Mouse (Mus musculus): ENCODE measurements around the gene Grm2. TPM values are rescaled to one million over a fixed set of nuclear protein-coding genes. Genes with fewer than 3 reads are reported as not detected.
A peak's percentile ranks its signal among the peaks of the same experiment; 100 is the strongest.

Grm2 gene
- polyA plus RNA-seq (2014; fragmentation: Nextera tagmentation; extraction: Ambion mirVana) = 0.08 and 0.16 TPM in 2 replicates

DNA sequence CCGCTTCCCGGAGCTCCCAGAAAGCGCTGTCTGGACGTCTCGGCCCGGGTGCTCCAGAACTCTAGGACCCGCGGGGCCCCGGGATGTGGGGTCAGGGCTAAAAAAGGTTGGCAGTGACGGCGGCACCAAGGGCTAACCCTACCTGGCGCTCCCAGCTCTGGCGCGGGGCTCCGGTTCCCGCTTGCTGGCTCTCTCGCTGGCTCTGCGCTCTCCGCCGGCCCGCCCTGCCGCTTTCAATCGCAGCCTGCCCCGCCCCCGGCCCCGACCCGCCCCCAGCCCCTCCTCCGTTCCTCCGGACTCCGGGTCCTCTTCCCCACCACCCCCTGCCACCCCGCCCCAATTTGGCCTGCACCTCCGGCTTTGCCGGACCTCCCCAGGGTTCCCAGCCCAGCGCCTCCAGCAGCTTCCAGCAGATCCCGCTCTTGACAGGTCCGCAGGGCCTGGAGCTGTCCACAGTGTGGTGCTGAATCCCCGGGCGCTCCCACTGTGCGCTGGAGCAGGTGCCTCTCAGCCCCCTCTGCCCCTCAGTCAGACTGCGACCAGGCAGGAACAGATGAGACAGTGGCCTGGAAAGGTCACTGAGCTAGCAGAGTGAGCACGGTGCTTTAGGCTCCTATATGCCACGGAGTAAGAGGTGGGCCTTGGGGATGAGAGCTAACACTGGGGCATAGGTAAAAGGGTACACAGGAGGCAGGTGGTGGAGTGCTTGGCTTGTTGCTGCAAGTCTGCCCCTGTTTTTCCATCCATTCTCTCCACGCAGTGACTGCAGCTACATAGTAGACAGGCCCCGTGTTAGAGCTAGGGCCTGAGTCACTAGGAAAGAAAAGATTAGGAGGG, at the start of gene Grm2:
Gene Grm2 (minus strand): TSS at position 199 of the 837 bp plus-strand sequence.
- Histone ChIP-seq H3K27me3 (replicated peaks; ENCODE audit: control insufficient read depth, insufficient read depth, low read length) (peaks cover 14% of the 10 kb centered on the region), H3K9me3 (ENCODE audit: control insufficient read depth, low read length) (no peaks in the 10 kb centered on the region), H3K9ac (ENCODE audit: low read depth, low read length) (no peak within 1 kb of the TSS), H3K4me2 (ENCODE audit: low read depth, low read length) (peak within 1 kb of the TSS; percentile 67), H3K4me1 (ENCODE audit: control insufficient read depth, insufficient read depth, low read length) (0 out of 2 replicates have a peak, but pooled peaks cover 5% of the 10 kb centered on the region), H3K36me3 (ENCODE audit: control insufficient read depth, insufficient read depth, low read length) (peaks cover 31% of the 10 kb centered on the region), H3K27ac (replicated peaks; ENCODE audit: low read depth, low read length) (no peak within 1 kb of the TSS), H3K4me3 (ENCODE audit: low read depth, low read length) (peak within 1 kb of the TSS; percentile 36)
- ATAC-seq (ENCODE audit: low read depth) = peak; percentile 74
- 1% methylated on average over 28 of the region's 44 CpGs for whole genome bisulfite sequencing
- DNase-seq (ENCODE audit: low spot score) = peak; percentile 82

DNA sequence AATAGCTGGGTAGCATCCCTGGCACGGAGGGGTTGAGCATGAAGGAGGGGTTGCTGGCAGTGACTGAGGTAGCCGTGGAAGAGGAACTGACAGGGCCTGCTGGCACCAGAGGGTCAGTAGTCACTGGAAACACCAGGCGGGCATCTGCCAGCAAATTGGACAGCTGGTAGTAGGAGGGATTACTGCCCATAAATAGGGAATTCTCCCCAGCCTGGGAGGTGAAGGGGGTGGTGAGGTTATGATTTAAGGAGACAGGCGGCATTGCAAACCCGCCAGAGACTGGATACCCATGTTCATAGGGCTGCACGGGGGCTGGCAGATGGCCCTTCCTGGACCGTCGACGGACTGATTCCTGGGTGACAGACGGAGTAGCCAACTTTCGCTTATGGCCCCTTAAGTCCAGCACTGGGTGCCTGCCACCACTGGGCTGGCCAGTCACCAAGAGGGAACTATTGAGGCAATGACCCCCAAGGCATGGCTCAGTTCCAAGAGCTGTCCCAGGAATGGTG, 37.1 kb upstream of the Grm2 start:
- H3K4me1 ChIP-seq (ENCODE audit: control insufficient read depth, insufficient read depth, low read length) = no peaks in the 10 kb centered on the region
- no peak overlapping the region for H3K4me2 ChIP-seq (ENCODE audit: low read depth, low read length)
- H3K36me3 ChIP-seq (ENCODE audit: control insufficient read depth, insufficient read depth, low read length) = peaks cover 48% of the 10 kb centered on the region
- DNase-seq (ENCODE audit: low spot score) = no peak
- WGBS = 91% methylated on average over 10 of the region's 11 CpGs
- H3K27me3 ChIP-seq (replicated peaks; ENCODE audit: control insufficient read depth, insufficient read depth, low read length) = no peaks in the 10 kb centered on the region
- H3K9me3 ChIP-seq (ENCODE audit: control insufficient read depth, low read length) = no peaks in the 10 kb centered on the region
- ATAC-seq (ENCODE audit: low read depth) = no peak
- H3K9ac ChIP-seq (ENCODE audit: low read depth, low read length) = no peak overlapping the region
- H3K27ac ChIP-seq (replicated peaks; ENCODE audit: low read depth, low read length) = no peak overlapping the region
- H3K4me3 ChIP-seq (ENCODE audit: low read depth, low read length) = no peak overlapping the region

DNA sequence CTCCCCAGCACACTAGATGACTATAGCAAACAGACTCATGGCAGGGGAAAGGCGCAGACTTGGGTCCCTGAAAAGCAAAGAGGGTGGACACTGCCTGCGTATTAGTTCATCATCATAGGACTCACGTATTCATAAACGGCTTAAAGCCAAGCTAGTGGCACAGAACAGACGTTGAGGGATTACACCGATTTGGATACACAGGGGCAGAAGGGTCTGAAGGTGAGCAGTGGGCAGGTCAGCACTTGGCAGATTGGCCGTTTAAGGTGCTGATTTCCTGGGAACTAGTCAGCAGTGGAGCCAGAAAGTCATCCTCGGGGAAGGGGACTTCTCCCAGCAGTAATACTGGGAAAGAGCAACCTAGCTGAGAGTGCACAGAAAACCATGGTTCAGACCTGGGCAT, 33.0 kb upstream of the Grm2 start:
- ATAC-seq (ENCODE audit: low read depth) (no peak), DNase-seq (ENCODE audit: low spot score) (no peak)
- H3K9ac ChIP-seq (ENCODE audit: low read depth, low read length) = no peak overlapping the region
- 79% methylated on average over 8 of the region's 8 CpGs for WGBS
- peaks cover 14% of the 10 kb centered on the region for H3K36me3 ChIP-seq (ENCODE audit: control insufficient read depth, insufficient read depth, low read length)
- H3K4me3 ChIP-seq (ENCODE audit: low read depth, low read length) = no peak overlapping the region
- H3K9me3 ChIP-seq (ENCODE audit: control insufficient read depth, low read length) = no peaks in the 10 kb centered on the region
- no peaks in the 10 kb centered on the region for H3K27me3 ChIP-seq (replicated peaks; ENCODE audit: control insufficient read depth, insufficient read depth, low read length)
- no peak overlapping the region for H3K4me2 ChIP-seq (ENCODE audit: low read depth, low read length)
- H3K27ac ChIP-seq (replicated peaks; ENCODE audit: low read depth, low read length) = no peak overlapping the region
- H3K4me1 ChIP-seq (ENCODE audit: control insufficient read depth, insufficient read depth, low read length) = peaks cover 12% of the 10 kb centered on the region

DNA sequence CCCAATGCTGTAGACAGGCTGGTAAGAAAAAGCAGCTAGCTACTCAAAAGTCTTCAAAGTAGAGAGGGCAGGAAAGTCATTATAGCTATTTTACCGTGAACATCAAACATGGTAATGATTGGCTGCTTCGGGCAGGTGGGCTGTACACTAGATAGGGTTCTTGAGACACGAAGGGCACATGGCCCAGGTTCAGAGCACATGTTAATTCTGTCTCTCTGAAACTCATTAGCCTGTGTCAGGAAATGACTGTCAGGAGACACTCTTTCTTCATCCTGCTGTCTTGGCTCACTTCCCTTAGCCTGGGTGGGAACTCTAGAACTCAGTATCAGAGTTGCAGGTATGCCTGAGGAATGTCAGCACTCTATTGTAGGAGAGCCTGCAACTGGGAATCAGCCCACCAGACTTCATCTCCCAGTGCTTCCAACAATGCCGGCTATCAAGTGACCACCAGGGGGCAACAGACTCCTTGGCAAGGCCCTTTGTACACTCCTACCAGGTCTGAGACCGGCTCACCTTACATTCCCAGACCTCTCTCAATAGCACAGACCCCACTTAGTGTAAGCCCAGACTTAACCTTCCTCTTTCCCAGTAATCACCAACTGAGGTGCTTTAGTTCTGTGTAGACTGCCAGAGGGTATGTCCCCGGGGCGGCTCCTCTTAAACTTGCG, 31.2 kb upstream of the Grm2 start:
- H3K9me3 ChIP-seq (ENCODE audit: control insufficient read depth, low read length) = no peaks in the 10 kb centered on the region
- 25% methylated on average over 8 of the region's 8 CpGs for WGBS
- no peak overlapping the region for H3K27ac ChIP-seq (replicated peaks; ENCODE audit: low read depth, low read length)
- peaks cover 12% of the 10 kb centered on the region for H3K4me1 ChIP-seq (ENCODE audit: control insufficient read depth, insufficient read depth, low read length)
- no peak overlapping the region for H3K9ac ChIP-seq (ENCODE audit: low read depth, low read length)
- H3K36me3 ChIP-seq (ENCODE audit: control insufficient read depth, insufficient read depth, low read length) = peaks cover under 1% of the 10 kb centered on the region; the same call in 1 of the 2 replicates
- 0 out of 2 replicates have a peak overlapping the region, but pooled peaks have one; percentile 7 for H3K4me2 ChIP-seq (ENCODE audit: low read depth, low read length)
- ATAC-seq (ENCODE audit: low read depth) (peak; percentile 60), DNase-seq (ENCODE audit: low spot score) (peak; percentile 89)
- no peaks in the 10 kb centered on the region for H3K27me3 ChIP-seq (replicated peaks; ENCODE audit: control insufficient read depth, insufficient read depth, low read length)
- no peak overlapping the region for H3K4me3 ChIP-seq (ENCODE audit: low read depth, low read length)

DNA sequence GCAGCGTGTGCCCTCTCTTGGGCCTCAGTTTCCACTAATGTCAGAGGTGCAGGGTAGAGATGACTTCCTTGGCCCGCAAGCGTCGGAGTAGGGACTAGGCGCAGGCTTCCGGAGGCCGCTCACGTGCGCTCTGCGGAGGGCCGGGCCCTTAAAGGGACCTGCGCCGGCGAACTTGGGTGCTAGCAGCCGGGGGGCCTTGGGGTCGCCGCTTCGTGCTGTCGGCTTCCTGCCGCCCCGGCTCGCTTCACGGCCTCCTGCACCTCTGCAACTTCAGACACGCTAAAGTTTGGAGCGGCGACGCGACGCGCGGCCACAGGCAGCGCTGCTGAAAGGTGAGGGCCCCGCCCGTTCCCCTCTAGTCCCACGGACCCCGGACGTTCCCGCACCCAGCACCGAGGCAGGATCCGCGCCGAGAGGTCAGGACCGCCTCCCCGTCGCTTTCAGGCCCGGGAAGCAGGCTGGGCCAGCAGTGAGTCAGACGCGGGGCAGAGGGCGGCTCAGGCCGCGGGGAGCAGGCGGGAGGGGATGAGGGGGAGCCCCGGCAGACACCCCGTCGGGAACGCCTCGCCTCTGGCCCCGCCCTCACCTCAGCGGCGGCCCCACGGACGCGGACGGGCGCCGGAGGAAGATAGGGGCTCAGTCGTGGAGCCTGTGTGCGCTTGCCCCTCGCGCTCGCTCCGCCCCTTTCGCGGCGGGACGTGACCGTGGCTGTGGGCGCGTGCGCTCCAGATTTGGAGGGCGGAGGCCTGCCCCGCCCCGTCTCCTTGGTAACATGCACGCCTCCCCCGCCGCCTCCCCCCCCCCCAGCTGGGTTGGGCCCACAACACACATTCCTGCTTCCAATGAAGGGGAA, 29.6 kb upstream of the Grm2 start, which contains the start of gene Tex264:
Gene Tex264 (minus strand): TSS at position 679 of the 853 bp plus-strand sequence.
- ATAC-seq (ENCODE audit: low read depth) (peak; percentile 91), DNase-seq (ENCODE audit: low spot score) (peak; percentile 94)
- no peaks in the 10 kb centered on the region for H3K9me3 ChIP-seq (ENCODE audit: control insufficient read depth, low read length)
- no peaks in the 10 kb centered on the region for H3K27me3 ChIP-seq (replicated peaks; ENCODE audit: control insufficient read depth, insufficient read depth, low read length)
- peak within 1 kb of the TSS; percentile 85 for H3K9ac ChIP-seq (ENCODE audit: low read depth, low read length)
- peaks cover 12% of the 10 kb centered on the region for H3K4me1 ChIP-seq (ENCODE audit: control insufficient read depth, insufficient read depth, low read length)
- H3K27ac ChIP-seq (replicated peaks; ENCODE audit: low read depth, low read length) = peak within 1 kb of the TSS; percentile 87
- WGBS = under 1% methylated on average over 20 of the region's 86 CpGs
- peaks cover 17% of the 10 kb centered on the region; the same call in 1 of the 2 replicates for H3K36me3 ChIP-seq (ENCODE audit: control insufficient read depth, insufficient read depth, low read length)
- H3K4me3 ChIP-seq (ENCODE audit: low read depth, low read length) = peak within 1 kb of the TSS; percentile 84
- H3K4me2 ChIP-seq (ENCODE audit: low read depth, low read length) = peak within 1 kb of the TSS; percentile 85

DNA sequence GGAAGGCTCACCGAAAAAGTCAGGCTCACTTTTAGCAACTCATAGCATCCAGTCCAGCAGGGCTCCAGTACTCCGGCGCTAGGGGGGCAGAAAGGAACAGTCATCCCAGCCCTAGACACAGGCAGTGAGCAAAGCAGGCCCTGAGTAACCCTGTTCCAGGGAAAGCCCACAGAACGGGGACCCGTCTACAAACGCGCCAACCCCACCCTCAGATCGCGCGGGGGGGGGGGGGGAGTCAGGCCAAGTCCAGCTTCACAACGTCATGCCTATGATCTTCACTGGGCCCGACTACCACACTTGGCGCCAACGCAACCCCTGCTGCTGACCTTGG, 29.0 kb upstream of the Grm2 start:
- 0% methylated on average over 8 of the region's 14 CpGs for WGBS
- Histone ChIP-seq H3K4me3 (ENCODE audit: low read depth, low read length) (peak overlapping the region; percentile 84), H3K9me3 (ENCODE audit: control insufficient read depth, low read length) (no peaks in the 10 kb centered on the region), H3K27me3 (replicated peaks; ENCODE audit: control insufficient read depth, insufficient read depth, low read length) (no peaks in the 10 kb centered on the region), H3K36me3 (ENCODE audit: control insufficient read depth, insufficient read depth, low read length) (peaks cover 22% of the 10 kb centered on the region), H3K27ac (replicated peaks; ENCODE audit: low read depth, low read length) (peak overlapping the region; percentile 87; the same call in 1 of the 2 replicates), H3K4me2 (ENCODE audit: low read depth, low read length) (peak overlapping the region; percentile 85), H3K9ac (ENCODE audit: low read depth, low read length) (peak overlapping the region; percentile 85), H3K4me1 (ENCODE audit: control insufficient read depth, insufficient read depth, low read length) (peaks cover 12% of the 10 kb centered on the region)
- ATAC-seq (ENCODE audit: low read depth) (peak; percentile 2; the same call in 1 of the 2 replicates), DNase-seq (ENCODE audit: low spot score) (no peak)

DNA sequence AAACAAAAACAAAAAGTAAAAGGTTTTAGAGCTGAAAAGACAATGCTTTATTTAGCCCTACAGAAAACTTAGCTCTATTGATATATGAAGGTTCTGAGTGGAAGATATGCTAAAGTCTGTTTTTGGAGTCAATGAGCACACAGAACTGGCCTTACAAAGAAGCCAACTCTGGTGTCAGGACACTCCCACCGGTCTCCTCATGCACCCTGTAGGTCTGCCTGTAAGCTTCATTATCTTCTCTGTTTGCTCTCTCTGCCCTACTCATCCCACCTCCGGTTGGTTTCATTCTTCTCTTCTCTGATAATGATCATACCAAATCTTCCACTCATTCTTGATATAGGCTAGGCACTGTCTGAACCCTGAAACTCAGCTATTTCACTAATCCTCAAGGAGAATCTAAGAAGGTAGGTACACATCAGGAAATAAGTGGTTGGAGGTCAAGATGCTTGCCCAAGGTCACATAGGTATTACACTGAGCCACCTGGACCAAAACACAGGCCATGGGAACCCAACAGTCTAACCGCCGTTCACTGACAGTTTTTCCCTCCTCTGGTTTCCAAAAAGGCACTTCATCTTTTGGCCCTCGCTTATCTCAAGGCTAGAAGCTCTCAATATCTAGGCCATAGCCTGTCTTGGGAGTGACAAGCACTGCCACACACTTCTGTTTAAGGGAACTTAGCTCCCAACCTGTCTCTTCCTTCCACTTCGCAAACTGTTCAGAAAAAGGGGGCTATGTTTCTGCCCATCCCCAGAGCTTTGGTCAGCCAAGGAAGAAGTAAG, 28.4 kb upstream of the Grm2 start:
- ATAC-seq (ENCODE audit: low read depth) = no peak
- no peak overlapping the region for H3K27ac ChIP-seq (replicated peaks; ENCODE audit: low read depth, low read length)
- 79% methylated on average over 6 of the region's 6 CpGs for WGBS

More for the DNA sequence above, 28.4 kb upstream of the Grm2 start:
- no peaks in the 10 kb centered on the region for H3K27me3 ChIP-seq (replicated peaks; ENCODE audit: control insufficient read depth, insufficient read depth, low read length)
- no peak for DNase-seq (ENCODE audit: low spot score)
- no peaks in the 10 kb centered on the region for H3K9me3 ChIP-seq (ENCODE audit: control insufficient read depth, low read length)
- peaks cover 12% of the 10 kb centered on the region for H3K4me1 ChIP-seq (ENCODE audit: control insufficient read depth, insufficient read depth, low read length)
- peak overlapping the region; percentile 84 for H3K4me3 ChIP-seq (ENCODE audit: low read depth, low read length)
- peak overlapping the region; percentile 85 for H3K9ac ChIP-seq (ENCODE audit: low read depth, low read length)
- H3K36me3 ChIP-seq (ENCODE audit: control insufficient read depth, insufficient read depth, low read length) = peaks cover 27% of the 10 kb centered on the region
- H3K4me2 ChIP-seq (ENCODE audit: low read depth, low read length) = peak overlapping the region; percentile 85

Measured in embryonic facial prominence, embryonic 14.5 days (tissue).